Mouse (Mus musculus): ENCODE data around the gene Atp8a2.
"Not testable (repeated sequence)": the region's sequence is repeated elsewhere in the genome, so short reads cannot be mapped to it uniquely, and the experiment has no call there.

Atp8a2 gene

DNA sequence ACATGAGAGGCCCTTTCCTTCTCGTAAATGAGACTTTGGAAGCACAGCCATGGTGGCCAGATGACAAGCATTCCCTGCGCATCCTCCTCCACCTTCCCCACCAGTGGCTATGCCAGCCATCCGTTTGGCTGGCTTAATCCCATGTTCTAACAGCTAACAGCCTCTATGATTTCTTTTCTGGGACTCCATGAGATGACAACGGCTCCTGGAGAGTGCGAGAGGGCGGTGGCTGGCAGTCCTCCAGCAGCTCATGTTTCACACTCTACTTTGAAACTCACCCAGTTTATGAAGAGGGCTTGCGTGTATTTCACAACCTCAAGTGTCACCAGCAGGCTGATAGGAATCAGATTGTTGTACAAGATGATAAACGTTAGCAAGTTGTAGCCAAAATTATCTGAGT is 170.3 kb downstream of the Atp8a2 start:
- no peak for DNase-seq (ENCODE audit: low spot score in 2 of 2)

DNA sequence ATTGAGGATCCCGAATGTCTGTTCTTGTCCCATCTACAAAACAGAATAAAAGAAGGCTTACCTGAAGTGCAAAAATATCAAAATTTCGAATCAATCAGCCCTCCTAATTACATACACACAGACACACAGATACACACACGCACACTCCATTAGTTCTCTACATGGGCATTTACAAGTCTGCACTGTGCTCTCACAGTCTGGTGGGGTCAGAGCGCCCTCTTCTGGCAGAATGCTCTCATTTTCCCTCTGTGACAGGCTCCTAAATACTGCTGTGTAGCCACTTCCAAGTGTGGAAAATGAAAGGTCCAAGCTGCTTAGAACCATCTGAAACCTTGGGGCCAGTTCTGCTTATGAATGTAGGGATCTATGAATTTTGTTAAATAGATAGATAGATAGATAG is 181.1 kb downstream of the Atp8a2 start:
- DNase-seq (ENCODE audit: low spot score in 2 of 2), result peak; percentile 38 to 78

- no peak for DNase-seq (ENCODE audit: low spot score in 2 of 2)
Measured at GRCm38 (mm10) chr14:60001801-60002200, 195.2 kb downstream of the Atp8a2 start.

GRCm38 (mm10) chr14:59988860-59989259 is 208.1 kb downstream of the Atp8a2 start:
- DNase-seq (ENCODE audit: low spot score in 2 of 2), result peak in 1 of 2 experiments; percentile 23

DNA sequence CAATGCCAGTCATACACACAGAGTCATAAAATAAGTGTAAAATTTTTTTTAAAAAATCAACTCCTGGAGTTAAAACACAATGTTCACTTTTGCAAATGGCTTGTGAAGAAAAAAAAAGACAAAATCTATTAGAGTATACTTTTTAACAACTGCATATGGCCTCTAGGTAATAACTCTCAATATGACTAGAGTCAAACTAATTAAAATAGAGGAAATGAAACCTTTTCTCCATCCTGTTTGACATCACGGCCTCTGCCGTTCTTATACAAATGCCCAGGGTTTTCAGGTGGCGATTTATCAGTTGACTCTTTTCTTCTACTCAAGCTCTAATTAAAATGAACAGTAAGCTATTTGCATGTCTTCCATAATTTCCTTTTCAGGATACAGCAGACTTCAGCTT is 209.0 kb downstream of the Atp8a2 start:
- no peak for DNase-seq (ENCODE audit: low spot score in 2 of 2)

GRCm38 (mm10) chr14:59978007-59978406 is 219.0 kb downstream of the Atp8a2 start:
- no peak for DNase-seq (ENCODE audit: low spot score in 2 of 2)

DNA sequence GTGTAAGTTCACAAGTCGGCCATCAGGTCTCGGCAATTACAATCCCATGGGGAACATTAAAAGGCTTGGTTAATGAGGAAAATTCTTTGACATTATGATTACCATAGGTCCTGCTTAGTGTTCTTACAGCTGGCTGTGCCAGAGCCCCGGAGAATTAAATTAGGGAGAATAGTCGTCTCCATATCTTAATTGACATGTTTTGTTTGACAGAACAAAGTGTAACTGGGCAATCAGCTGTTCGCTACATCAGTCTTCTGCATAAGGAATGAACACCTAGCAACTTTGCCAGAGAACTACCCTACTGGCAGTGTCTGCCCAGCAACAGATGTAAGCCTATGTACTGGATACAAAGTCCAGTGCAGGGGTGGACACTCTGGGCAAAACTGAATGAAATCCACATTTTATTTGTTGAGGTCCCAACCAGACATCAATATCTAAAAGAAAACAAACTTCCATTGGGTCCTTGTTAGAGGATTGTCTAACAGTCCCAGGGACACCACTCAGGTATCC is 225.7 kb downstream of the Atp8a2 start:
- no peak for DNase-seq (ENCODE audit: low spot score in 2 of 2)

DNA sequence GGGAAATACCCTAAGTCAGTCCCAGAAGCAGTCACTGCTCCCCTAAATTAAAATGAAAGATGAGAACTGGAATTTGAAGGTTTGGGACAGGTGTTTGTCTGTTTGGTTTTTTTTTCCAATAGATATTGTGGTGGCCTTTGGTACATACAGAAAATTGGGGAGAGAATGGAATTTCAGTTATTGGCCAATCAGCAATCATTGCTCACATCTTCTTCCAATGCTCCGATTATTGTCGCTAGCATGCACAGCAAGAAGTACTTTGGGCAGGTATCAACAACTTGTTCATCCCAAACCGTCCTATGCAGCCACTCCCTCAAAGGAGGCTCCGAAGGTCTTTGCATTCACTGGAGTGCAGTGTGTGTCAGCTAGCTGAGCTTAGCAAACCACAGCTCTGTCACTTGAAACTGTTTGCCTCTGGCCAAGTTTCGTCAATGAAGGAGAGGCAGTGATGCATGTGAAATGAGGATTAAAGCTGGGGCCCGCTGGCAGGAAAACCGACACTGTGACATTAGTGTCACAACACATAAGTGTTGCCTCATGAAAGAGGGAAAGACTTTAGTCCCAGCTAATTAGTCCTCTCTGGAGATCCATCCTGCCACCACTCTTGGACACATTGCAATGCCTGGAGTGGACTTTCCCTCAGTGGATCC is 227.4 kb downstream of the Atp8a2 start:
- DNase-seq (ENCODE audit: low spot score in 2 of 2), result no peak

GRCm38 (mm10) chr14:59967847-59968550 is 229.0 kb downstream of the Atp8a2 start:
- DNase-seq (ENCODE audit: low spot score in 2 of 2), result no peak

DNA sequence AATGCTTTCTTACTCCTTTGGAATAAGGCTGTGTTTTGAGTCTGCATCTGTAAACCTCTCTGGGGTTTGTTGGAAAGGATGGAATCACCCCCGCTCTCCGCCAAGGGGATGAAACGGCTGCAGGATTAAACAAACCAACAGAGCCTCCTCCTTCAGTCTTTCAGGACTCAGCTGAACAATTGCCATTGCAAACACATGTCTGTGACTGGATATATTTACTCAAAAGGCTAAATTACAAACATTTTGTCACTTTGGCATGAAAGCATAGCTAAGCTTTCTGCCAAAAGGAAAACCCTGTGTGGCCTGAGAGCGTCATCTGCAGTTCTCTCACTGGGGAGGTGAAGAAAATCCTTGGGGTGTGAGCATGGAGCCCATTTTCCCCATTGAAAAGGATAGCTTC is 230.0 kb downstream of the Atp8a2 start:
- DNase-seq (ENCODE audit: low spot score in 2 of 2), result no peak

GRCm38 (mm10) chr14:59964569-59964968 is 232.4 kb downstream of the Atp8a2 start:
- no peak for DNase-seq (ENCODE audit: low spot score in 2 of 2)

DNA sequence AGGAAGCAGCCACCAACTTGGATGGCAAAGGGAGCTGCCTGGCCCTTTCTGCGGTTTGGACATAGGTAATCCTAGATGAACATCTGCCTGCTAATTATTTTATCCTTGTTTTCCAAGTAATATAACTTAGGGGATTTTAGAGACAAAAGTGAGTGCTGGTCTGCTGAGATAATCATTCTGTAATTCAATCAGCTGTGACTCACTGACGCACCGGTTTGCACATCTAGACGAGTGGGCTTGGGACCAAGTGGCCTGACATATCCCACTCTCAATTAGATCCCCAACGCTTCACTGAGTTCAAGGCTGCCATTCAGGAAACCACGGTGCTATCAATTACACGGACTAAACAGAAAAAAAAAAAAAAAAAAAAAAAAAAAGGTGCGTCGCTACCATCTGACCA is 236.0 kb downstream of the Atp8a2 start:
- no peak for DNase-seq (ENCODE audit: low spot score in 2 of 2)

GRCm38 (mm10) chr14:59960214-59960890 is 236.6 kb downstream of the Atp8a2 start:
- DNase-seq (ENCODE audit: low spot score in 2 of 2), result no peak

GRCm38 (mm10) chr14:59959723-59960122 is 237.3 kb downstream of the Atp8a2 start:
- no peak for DNase-seq (ENCODE audit: low spot score in 2 of 2)

DNA sequence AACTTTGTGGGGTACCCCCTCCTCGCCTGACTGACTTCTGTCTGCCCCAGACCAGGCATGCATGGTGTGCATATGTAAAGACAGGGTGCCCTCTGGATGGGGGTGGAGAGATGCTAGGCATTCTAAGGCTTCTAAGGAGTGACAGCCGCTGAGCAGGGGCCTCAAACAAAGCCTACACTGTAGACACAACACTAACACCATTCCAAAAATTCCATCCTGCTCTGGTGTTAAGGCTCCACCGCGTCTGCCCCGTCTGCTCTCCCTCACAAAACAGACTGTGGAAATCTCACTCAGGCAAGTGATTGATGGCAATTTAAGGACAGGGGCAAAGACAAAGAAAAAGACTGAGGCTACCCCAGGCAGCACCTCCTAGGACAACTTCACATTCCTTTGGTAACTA is 247.0 kb downstream of the Atp8a2 start:
- DNase-seq (ENCODE audit: low spot score in 2 of 2), result no peak

GRCm38 (mm10) chr14:59942864-59943611 is 253.9 kb downstream of the Atp8a2 start:
- DNase-seq (ENCODE audit: low spot score in 2 of 2), result peak; percentile 36 to 77

DNA sequence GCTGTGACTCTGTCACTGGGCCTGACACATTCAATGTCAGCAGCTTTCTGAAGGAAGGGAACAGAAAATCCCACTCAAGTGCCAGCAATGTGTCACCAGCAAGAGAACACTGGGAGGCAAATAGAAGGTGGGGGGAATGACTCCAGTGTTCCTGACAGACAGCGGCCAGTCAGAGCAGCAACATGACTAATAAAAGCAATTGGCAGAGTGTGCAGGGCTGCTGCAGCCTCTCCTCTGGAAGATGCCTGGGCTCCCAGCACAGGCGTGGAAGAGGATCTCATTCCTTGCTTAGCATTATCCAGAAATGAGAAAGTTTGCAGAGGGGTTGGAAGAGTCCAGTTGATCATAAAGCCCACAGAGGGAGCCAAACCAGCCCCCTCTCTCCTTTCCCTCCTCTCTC is 254.8 kb downstream of the Atp8a2 start:
- DNase-seq (ENCODE audit: low spot score in 2 of 2), result no peak

DNA sequence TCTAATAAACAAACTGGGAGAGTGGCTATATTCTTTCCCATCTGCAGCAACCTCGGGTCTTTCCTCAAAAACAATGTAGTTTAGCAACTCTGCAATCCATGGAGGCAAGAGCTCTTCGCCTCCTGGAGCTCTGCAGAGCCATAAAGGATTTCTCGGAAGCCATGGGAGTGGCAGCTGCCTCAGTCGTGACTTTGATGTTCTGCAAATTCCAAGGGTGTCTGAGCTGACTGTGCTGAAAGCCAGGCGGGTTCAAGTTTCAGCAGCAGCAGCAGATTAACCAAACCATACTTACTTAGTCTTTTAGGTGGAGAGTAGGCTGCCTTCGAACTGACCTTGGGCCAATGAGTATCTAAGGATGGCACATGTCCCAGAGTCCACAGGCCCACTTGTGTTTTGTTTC is 264.6 kb downstream of the Atp8a2 start:
- DNase-seq (ENCODE audit: low spot score in 2 of 2), result no peak

DNA sequence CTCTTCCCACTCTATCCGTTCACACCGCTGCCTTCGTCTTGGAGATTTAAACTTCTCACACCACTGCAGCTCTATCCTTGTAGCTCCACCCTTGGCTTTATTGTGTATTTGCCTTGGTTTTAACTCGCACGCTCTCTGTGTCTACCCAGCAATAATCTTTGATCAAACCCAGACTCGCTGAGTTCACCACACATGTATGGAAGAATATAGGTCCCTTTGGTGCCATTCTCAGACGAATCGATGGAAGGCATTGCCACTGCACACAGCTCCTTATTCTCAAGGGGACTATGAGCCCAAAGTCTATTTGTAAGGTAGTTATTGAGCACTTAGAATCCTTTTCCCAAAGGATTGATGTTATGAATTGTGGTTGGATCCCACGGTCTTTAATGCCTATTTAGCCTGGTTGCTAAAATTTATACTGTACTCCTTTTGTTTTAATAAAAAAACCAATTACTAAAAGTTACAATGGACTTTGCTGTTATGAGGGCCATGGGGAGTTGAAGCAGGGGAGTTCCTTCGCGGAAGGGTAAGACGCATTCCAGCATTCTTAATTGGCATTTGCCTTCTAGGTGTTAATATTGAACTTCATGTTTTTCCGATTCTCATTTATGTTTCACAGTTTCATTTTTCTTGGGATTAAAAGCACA is 265.4 kb downstream of the Atp8a2 start:
- no peak for DNase-seq (ENCODE audit: low spot score in 2 of 2)

- DNase-seq (ENCODE audit: low spot score in 2 of 2), result not testable (repeated sequence)
Measured at GRCm38 (mm10) chr14:59929190-59929589, 267.8 kb downstream of the Atp8a2 start.

DNA sequence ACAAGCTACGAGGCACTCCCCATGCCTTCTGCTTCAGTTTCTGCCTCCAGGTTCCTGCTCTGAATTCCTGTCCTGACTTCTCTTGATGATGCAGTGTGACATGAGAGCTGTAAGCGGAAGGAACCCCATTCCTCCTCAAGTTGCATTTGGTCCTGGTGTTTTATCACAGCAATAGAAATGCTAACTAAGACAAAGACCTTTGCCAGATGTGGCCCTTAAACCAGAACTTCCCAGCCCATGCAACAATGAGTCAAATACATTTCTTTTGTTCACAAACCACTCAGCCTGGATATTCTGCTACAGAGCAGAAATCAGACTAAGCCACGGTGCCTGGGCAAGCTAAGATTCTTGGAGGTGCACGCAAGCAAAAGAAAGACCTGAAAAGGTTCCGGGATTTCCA is 268.2 kb downstream of the Atp8a2 start:
- DNase-seq (ENCODE audit: low spot score in 2 of 2), result no peak

- no peak for DNase-seq (ENCODE audit: low spot score in 2 of 2)
Measured at GRCm38 (mm10) chr14:59927804-59928203, 269.2 kb downstream of the Atp8a2 start.

All from spleen, postnatal 10 days (tissue).